Mouse (Mus musculus): ENCODE measurements around the gene Srm.

- TF ChIP-seq GATA1 (IDR thresholded peaks at IDR 0.05; ENCODE audit: low read length) (no peak), TAL1 (IDR thresholded peaks at IDR 0.05; ENCODE audit: low read length) (no peak)
Observed at GRCm38 (mm10) chr4:148562676-148563075, 28.6 kb upstream of the Srm start.

Data from erythroblast, embryonic 14.5 days (primary cell).